1 mouse cellular context compared by ENCODE assay signal in the genomic region with DNA sequence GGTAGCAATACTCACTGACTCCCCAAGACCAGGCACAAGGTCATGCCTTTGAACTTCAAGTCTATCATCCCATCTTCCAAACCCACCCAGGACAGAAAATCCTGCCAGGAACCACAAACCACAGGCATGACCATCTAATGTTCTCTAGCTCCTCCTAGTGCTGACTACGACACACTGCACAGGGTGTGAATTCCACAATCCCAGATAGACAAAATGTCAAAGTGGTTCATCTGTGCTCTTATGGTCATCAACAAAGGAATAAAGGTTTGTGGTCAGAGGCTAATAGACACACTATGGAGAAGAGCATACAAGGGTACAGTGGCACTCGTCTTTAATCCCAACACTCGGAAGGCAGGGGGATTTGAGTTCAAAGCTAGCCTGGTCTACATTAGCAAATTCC.
A peak's percentile ranks its signal among the peaks of the same experiment; 100 is the strongest.
TF ChIP-seq lines count a peak whose summit lies in the region.

No protein-coding gene starts in this region.

TF ChIP-seq in MEL, 35 proteins besides CTCF, POLR2A, EP300 and RAD21:
- TF ChIP-seq BHLHE40 (IDR thresholded peaks at IDR 0.05; ENCODE audit: borderline replicate concordance, low read depth, low read length) = 0 out of 2 replicates have a peak, but pooled peaks have one; percentile 33
- TF ChIP-seq ELF1 (IDR thresholded peaks at IDR 0.05; ENCODE audit: low read depth, low read length) = no peak
- no peak for TF ChIP-seq ZKSCAN1 (IDR thresholded peaks at IDR 0.05; ENCODE audit: low read depth, low read length)
- peak; percentile 56; the same call in 1 of the 2 replicates for TF ChIP-seq ZC3H11A (IDR thresholded peaks at IDR 0.05; ENCODE audit: low read depth, low read length)
- TF ChIP-seq MAFK (IDR thresholded peaks at IDR 0.05; ENCODE audit: borderline replicate concordance, low read depth, low read length) = no peak
- TF ChIP-seq MYC (IDR thresholded peaks at IDR 0.05; ENCODE audit: low read depth, low read length) = 0 out of 2 replicates have a peak, but pooled peaks have one; percentile 49
- peak; percentile 89 for TF ChIP-seq SMC3 (IDR thresholded peaks at IDR 0.05; ENCODE audit: low read depth, low read length)
- no peak for TF ChIP-seq MAZ (IDR thresholded peaks at IDR 0.05; ENCODE audit: low read depth, low read length)
- no peak for TF ChIP-seq TCF12 (IDR thresholded peaks at IDR 0.05; ENCODE audit: low read depth, low read length)
- no peak; the same call in 1 of the 2 replicates for TF ChIP-seq MAX (IDR thresholded peaks at IDR 0.05; ENCODE audit: low read length)
- no peak for TF ChIP-seq CHD1 (IDR thresholded peaks at IDR 0.05; ENCODE audit: low read depth, low read length)
- TF ChIP-seq RCOR1 (IDR thresholded peaks at IDR 0.05; ENCODE audit: low read depth, low read length) = 0 out of 2 replicates have a peak, but pooled peaks have one; percentile 37
- TF ChIP-seq UBTF (IDR thresholded peaks at IDR 0.05; ENCODE audit: borderline replicate concordance, insufficient read depth, low read depth, low read length) = no peak
